Mouse (Mus musculus) limb, embryonic 12.5 days (tissue): ENCODE data around the gene Xrn1. TPM values are rescaled to one million over a fixed set of nuclear protein-coding genes. Genes with fewer than 3 reads are reported as not detected.

Experiments
- ATAC-seq: fragments of 200-750 bp; cut with Nextera tagmentation; 2 replicates; pipeline ENCODE4 v1.8.0; 2017; ENCODE audit warnings: low read depth, moderate TSS enrichment; ENCODE audit not compliant: insufficient number of reproducible peaks, insufficient read depth, low FRiP score, low TSS enrichment
- H3K27ac ChIP-seq: fragments of 300-500 bp; sonication (generic); 2 replicates; pipeline ENCODE4 v1.5.1; 2016; ENCODE audit warnings: mild to moderate bottlenecking, moderate library complexity
- H3K27me3 ChIP-seq: fragments of 300-500 bp; sonication (generic); 2 replicates; pipeline ENCODE4 v1.6.1; 2016; ENCODE audit warnings: mild to moderate bottlenecking, moderate library complexity
- H3K36me3 ChIP-seq: fragments of 300-500 bp; sonication (generic); 2 replicates; pipeline ENCODE4 v1.6.1; 2016; ENCODE audit warnings: mild to moderate bottlenecking, moderate library complexity
- H3K4me1 ChIP-seq: fragments of 300-500 bp; sonication (generic); replicated peaks from 2 replicates; pipeline ENCODE4 v1.6.1; 2016
- H3K4me2 ChIP-seq: fragments of 300-500 bp; sonication (generic); 2 replicates; pipeline ENCODE4 v1.6.1; 2016; ENCODE audit warnings: mild to moderate bottlenecking, moderate library complexity
- H3K4me3 ChIP-seq: fragments of 300-500 bp; sonication (generic); replicated peaks from 2 replicates; pipeline ENCODE4 v1.5.1; 2016; ENCODE audit warnings: mild to moderate bottlenecking
- H3K9ac ChIP-seq: fragments of 300-500 bp; sonication (generic); replicated peaks from 2 replicates; pipeline ENCODE4 v1.6.1; 2016; ENCODE audit warnings: mild to moderate bottlenecking, moderate library complexity
- H3K9me3 ChIP-seq: fragments of 300-500 bp; sonication (generic); 2 replicates; pipeline ENCODE4 v1.6.1; 2016; ENCODE audit warnings: mild to moderate bottlenecking, moderate library complexity
- WGBS: fragments of 180-500 bp; shearing (Covaris S2); methylation state at CpG from one replicate; pipeline ENCODE4 v1.1.7; 2016; 5-methylcytosine and 5-hydroxymethylcytosine counted together
- polyA plus RNA-seq: library from polyadenylated mRNA; unstranded; fragments of >200 nt; fragmentation: Nextera tagmentation; extraction: Ambion mirVana; gene quantifications from 2 replicates; pipeline ENCODE4 v1.2.1, GENCODE M21; 2016

The Xrn1 gene
- polyA plus RNA-seq, 1 experiment from 2014 or later, result 29.2 TPM

DNA sequence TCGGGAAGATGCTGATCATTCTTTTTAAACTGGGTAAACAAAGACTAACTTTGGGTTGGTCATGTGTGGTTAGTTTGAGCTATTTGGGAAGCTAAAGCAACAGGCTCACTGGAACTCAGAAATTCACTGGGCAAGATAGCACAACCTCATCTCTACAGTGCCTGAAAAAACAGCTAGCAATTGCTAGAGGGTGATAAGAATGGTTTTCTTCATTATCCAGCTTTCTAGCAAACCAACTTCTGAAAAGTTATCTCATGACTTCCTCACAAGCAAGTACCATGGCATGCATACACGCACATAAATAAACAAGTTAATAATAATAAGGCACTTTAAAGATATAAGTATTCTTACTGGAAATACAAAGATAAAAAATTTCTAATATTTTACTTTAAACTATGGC, 23.7 kb downstream of the Xrn1 start:
- Histone ChIP-seq H3K27me3 (no peaks in the 10 kb centered on the region), H3K27ac (no peak overlapping the region), H3K4me2 (no peak overlapping the region), H3K4me1 (no peaks in the 10 kb centered on the region), H3K36me3 (peaks cover 70% of the 10 kb centered on the region), H3K9ac (no peak overlapping the region), H3K4me3 (no peak overlapping the region), H3K9me3 (no peaks in the 10 kb centered on the region)
- WGBS, result 95% methylated on average over 2 of the region's 2 CpGs
- no peak for ATAC-seq

- Histone ChIP-seq H3K27ac (no peak overlapping the region), H3K9me3 (no peaks in the 10 kb centered on the region), H3K9ac (no peak overlapping the region), H3K4me1 (no peaks in the 10 kb centered on the region), H3K4me2 (no peak overlapping the region), H3K4me3 (no peak overlapping the region), H3K36me3 (peaks cover 76% of the 10 kb centered on the region), H3K27me3 (no peaks in the 10 kb centered on the region)
- WGBS, result 92% methylated on average over 6 of the region's 6 CpGs
- ATAC-seq, result no peak
Observed at GRCm38 (mm10) chr9:95979896-95980295, 25.3 kb downstream of the Xrn1 start.

DNA sequence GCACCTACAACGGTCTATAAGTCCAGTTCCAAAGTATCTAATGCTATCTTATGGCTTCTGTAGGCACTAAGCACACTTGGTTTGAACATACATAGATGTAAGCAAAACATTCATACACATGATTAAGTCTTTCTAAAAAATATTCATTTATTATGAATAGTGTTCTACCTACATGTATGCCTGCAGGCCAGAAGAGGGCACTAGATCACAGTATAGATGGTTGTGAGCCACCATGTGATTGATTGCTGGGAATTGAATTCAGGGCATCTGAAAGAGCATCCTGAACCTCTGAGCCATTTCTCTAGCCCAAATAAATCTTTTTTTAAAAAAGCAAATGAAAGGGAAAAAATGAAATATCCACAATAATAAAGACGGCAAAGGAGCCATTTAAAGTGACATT, 37.7 kb downstream of the Xrn1 start:
- Histone ChIP-seq H3K27me3 (no peaks in the 10 kb centered on the region), H3K4me3 (no peak overlapping the region), H3K36me3 (peaks cover 63% of the 10 kb centered on the region), H3K27ac (no peak overlapping the region), H3K9me3 (no peaks in the 10 kb centered on the region), H3K4me1 (no peaks in the 10 kb centered on the region), H3K4me2 (no peak overlapping the region), H3K9ac (no peak overlapping the region)
- WGBS, result over 99% methylated on average over 2 of the region's 2 CpGs
- ATAC-seq, result no peak

- no peak overlapping the region for H3K4me3 ChIP-seq
- no peaks in the 10 kb centered on the region for H3K9me3 ChIP-seq
- H3K27ac ChIP-seq, result no peak overlapping the region
- H3K9ac ChIP-seq, result no peak overlapping the region
- ATAC-seq, result no peak
- WGBS, result 88% methylated on average over 7 of the region's 7 CpGs
- H3K4me1 ChIP-seq, result no peaks in the 10 kb centered on the region
- H3K36me3 ChIP-seq, result peaks cover 85% of the 10 kb centered on the region
- no peaks in the 10 kb centered on the region for H3K27me3 ChIP-seq
- no peak overlapping the region for H3K4me2 ChIP-seq
Observed at GRCm38 (mm10) chr9:96004455-96004854, 49.9 kb downstream of the Xrn1 start.

- H3K9me3 ChIP-seq, result no peaks in the 10 kb centered on the region
- H3K4me2 ChIP-seq, result no peak overlapping the region
- H3K36me3 ChIP-seq, result peaks cover 70% of the 10 kb centered on the region
- no peak overlapping the region for H3K9ac ChIP-seq
- no peak overlapping the region for H3K4me3 ChIP-seq
- no peaks in the 10 kb centered on the region for H3K4me1 ChIP-seq
- ATAC-seq, result no peak
- WGBS, result 94% methylated on average over 7 of the region's 7 CpGs
- H3K27ac ChIP-seq, result no peak overlapping the region
- H3K27me3 ChIP-seq, result no peaks in the 10 kb centered on the region
Observed at GRCm38 (mm10) chr9:96010664-96011063, 56.1 kb downstream of the Xrn1 start.

GRCm38 (mm10) chr9:96023921-96024320, 69.4 kb downstream of the Xrn1 start:
- H3K27me3 ChIP-seq, result no peaks in the 10 kb centered on the region
- H3K27ac ChIP-seq, result no peak overlapping the region
- H3K9ac ChIP-seq, result no peak overlapping the region
- 94% methylated on average over 3 of the region's 3 CpGs for WGBS
- H3K36me3 ChIP-seq, result peaks cover 81% of the 10 kb centered on the region
- H3K9me3 ChIP-seq, result no peaks in the 10 kb centered on the region
- no peak overlapping the region for H3K4me3 ChIP-seq
- no peaks in the 10 kb centered on the region for H3K4me1 ChIP-seq
- no peak for ATAC-seq
- no peak overlapping the region for H3K4me2 ChIP-seq

DNA sequence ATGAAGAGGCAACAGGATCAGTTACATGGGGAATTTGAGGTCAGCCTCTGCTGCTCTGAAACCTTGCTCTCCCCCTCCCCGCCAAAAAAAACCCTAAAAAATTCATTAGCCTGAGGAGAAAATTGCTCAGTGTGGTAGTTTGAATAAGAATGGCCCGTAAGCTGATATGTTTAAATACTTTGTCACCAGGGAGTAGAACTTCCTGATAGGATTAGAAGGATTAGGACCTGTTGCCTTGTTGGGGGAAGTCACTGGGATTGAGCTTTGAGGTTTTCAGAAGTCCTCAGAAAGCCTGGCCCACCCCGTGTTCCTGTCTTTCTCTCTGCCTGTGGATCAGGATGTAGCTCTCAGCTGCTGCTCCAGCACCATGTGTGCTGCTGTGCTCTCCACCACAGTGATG, 73.4 kb downstream of the Xrn1 start:
- no peak overlapping the region for H3K4me3 ChIP-seq
- no peaks in the 10 kb centered on the region for H3K4me1 ChIP-seq
- 49% methylated on average over 3 of the region's 3 CpGs for WGBS
- H3K9me3 ChIP-seq, result no peaks in the 10 kb centered on the region
- no peak overlapping the region for H3K9ac ChIP-seq
- ATAC-seq, result no peak
- no peak overlapping the region for H3K4me2 ChIP-seq
- no peaks in the 10 kb centered on the region for H3K27me3 ChIP-seq
- H3K27ac ChIP-seq, result no peak overlapping the region
- H3K36me3 ChIP-seq, result peaks cover 87% of the 10 kb centered on the region

DNA sequence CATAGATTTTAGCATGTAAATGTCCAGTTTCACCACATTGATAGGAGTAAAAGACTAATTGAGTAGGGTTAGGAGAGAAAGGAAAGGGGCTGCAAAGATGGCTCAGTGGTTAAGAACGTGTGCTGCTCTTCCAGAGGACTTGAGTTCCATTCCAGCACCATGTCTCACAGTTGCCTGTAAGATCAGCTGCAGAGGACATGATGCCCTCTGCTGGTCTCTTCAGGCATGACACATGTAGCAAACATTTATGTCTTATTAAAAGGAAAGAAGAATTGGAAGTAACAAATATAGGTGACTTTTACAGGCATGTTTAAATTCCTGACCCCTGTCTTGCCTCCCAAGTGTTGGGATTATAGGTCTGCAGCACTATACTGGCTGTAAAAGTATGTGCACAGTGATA, 74.3 kb downstream of the Xrn1 start:
- H3K4me3 ChIP-seq, result no peak overlapping the region
- H3K9ac ChIP-seq, result no peak overlapping the region
- no peak overlapping the region for H3K27ac ChIP-seq
- no peaks in the 10 kb centered on the region for H3K4me1 ChIP-seq
- no peak for ATAC-seq
- H3K4me2 ChIP-seq, result no peak overlapping the region
- no peaks in the 10 kb centered on the region for H3K9me3 ChIP-seq
- no peaks in the 10 kb centered on the region for H3K27me3 ChIP-seq
- peaks cover 84% of the 10 kb centered on the region for H3K36me3 ChIP-seq
- 61% methylated on average over 1 of the region's 1 CpGs for whole genome bisulfite sequencing

DNA sequence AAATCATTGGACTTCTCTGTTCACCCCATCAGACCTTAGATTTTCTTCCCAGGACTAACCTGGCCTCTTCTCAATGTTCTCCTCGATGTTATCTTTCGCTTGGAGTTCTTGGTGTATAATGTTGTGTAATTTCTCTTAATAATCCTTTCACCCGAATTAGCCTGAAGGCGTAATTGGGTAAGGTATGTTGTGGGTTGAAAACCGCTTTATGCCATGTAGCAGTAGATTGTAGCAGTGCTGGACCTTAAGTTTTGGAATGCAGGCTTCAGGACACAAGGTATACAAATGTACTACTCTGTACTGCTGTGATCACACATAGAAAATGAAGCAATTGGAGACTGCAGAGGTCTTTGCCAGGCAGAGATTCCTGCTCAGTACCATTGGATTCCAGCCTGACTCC, 75.3 kb downstream of the Xrn1 start:
- Histone ChIP-seq H3K9ac (no peak overlapping the region), H3K4me1 (no peaks in the 10 kb centered on the region), H3K9me3 (no peaks in the 10 kb centered on the region), H3K4me2 (no peak overlapping the region), H3K36me3 (peaks cover 84% of the 10 kb centered on the region), H3K4me3 (no peak overlapping the region), H3K27ac (no peak overlapping the region), H3K27me3 (no peaks in the 10 kb centered on the region)
- WGBS, result 94% methylated on average over 5 of the region's 5 CpGs
- ATAC-seq, result no peak

- WGBS, result 90% methylated on average over 3 of the region's 3 CpGs
Observed at GRCm38 (mm10) chr9:96035371-96036086, 81.0 kb downstream of the Xrn1 start.

GRCm38 (mm10) chr9:96044214-96044613, 89.7 kb downstream of the Xrn1 start:
- Histone ChIP-seq H3K36me3 (peaks cover 78% of the 10 kb centered on the region), H3K4me2 (no peak overlapping the region), H3K4me3 (no peak overlapping the region), H3K27ac (no peak overlapping the region), H3K9ac (no peak overlapping the region), H3K9me3 (no peaks in the 10 kb centered on the region), H3K27me3 (no peaks in the 10 kb centered on the region), H3K4me1 (no peaks in the 10 kb centered on the region)
- ATAC-seq, result no peak
- 96% methylated on average over 3 of the region's 3 CpGs for WGBS

More at GRCm38 (mm10) chr9:96035371-96036086, 81.0 kb downstream of the Xrn1 start:
- H3K9me3 ChIP-seq, result no peaks in the 10 kb centered on the region
- H3K4me1 ChIP-seq, result no peaks in the 10 kb centered on the region
- no peaks in the 10 kb centered on the region for H3K27me3 ChIP-seq
- H3K4me3 ChIP-seq, result no peak overlapping the region
- peaks cover 83% of the 10 kb centered on the region for H3K36me3 ChIP-seq
- H3K4me2 ChIP-seq, result no peak overlapping the region
- ATAC-seq, result no peak
- no peak overlapping the region for H3K27ac ChIP-seq
- no peak overlapping the region for H3K9ac ChIP-seq

DNA sequence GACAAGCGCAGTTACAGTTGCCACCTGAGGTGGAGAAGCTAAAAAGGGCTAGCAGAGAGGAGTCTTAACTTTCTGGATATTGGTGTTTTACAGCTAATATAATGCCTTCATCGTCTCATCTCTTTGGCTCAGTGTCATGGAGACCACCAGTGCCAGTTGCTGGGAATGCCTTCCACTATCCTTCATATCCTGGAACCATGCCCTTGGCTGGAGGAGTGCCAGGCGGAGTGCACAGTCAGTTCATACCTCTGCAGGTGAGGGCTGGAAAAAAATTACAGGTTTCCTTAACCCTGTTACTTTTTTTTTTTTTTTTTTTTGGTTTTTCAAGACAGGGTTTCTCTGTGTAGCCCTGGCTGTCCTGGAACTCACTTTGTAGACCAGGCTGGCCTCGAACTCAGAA, 96.9 kb downstream of the Xrn1 start:
- whole genome bisulfite sequencing, result 90% methylated on average over 3 of the region's 4 CpGs
- ATAC-seq, result no peak
- Histone ChIP-seq H3K4me3 (no peak overlapping the region), H3K36me3 (peaks cover 83% of the 10 kb centered on the region), H3K4me1 (no peaks in the 10 kb centered on the region), H3K4me2 (no peak overlapping the region), H3K27ac (no peak overlapping the region), H3K9me3 (no peaks in the 10 kb centered on the region), H3K9ac (no peak overlapping the region), H3K27me3 (no peaks in the 10 kb centered on the region)
